Mouse (Mus musculus): Measurements from ENCODE around the gene Olfml2b. TPM values are rescaled to one million over a fixed set of nuclear protein-coding genes. Genes with fewer than 3 reads are reported as not detected.

Gene Olfml2b
- polyA plus RNA-seq, 1 experiment from 2014 or later = 25.3 TPM

DNA sequence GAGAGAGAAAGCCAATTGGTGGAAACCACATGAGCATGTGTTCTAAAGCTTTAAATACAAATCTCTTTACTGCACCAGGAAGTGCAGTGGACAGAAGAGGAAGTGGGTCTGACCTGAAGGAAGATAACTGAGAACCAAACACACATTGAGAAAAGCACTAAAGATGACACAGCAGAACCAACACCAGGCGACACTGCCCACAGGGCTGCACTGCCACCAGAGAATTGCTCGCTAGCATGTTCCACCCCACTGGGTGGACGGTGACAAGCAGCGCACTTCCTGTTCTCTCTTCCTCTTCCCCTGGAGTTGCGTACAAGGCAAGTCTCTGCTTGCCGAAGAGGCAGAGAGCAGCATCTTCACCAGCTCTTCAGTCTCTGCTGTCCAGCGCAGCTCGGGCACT, 65.1 kb downstream of the Olfml2b start:
- 91% methylated on average over 8 of the region's 8 CpGs for WGBS
- Histone ChIP-seq H3K27ac (no peak overlapping the region), H3K27me3 (no peaks in the 10 kb centered on the region), H3K9me3 (no peaks in the 10 kb centered on the region), H3K4me3 (replicated peaks) (no peak overlapping the region), H3K9ac (replicated peaks) (no peak overlapping the region), H3K36me3 (peaks cover 9% of the 10 kb centered on the region; the same call in 1 of the 2 replicates), H3K4me1 (replicated peaks) (no peaks in the 10 kb centered on the region; the same call in 1 of the 2 replicates), H3K4me2 (no peak overlapping the region)
- ATAC-seq (ENCODE audit: insufficient number of reproducible peaks, insufficient read depth, low FRiP score, low TSS enrichment, low read depth) = no peak

- Histone ChIP-seq H3K4me3 (replicated peaks) (no peak overlapping the region), H3K4me1 (replicated peaks) (no peaks in the 10 kb centered on the region; the same call in 1 of the 2 replicates), H3K4me2 (no peak overlapping the region), H3K9me3 (no peaks in the 10 kb centered on the region), H3K27me3 (no peaks in the 10 kb centered on the region), H3K36me3 (peaks cover 9% of the 10 kb centered on the region; the same call in 1 of the 2 replicates), H3K27ac (no peak overlapping the region), H3K9ac (replicated peaks) (no peak overlapping the region)
- no peak for ATAC-seq (ENCODE audit: insufficient number of reproducible peaks, insufficient read depth, low FRiP score, low TSS enrichment, low read depth)
- WGBS = 89% methylated on average over 3 of the region's 3 CpGs
Observed at GRCm38 (mm10) chr1:170709969-170710368, 65.6 kb downstream of the Olfml2b start.

DNA sequence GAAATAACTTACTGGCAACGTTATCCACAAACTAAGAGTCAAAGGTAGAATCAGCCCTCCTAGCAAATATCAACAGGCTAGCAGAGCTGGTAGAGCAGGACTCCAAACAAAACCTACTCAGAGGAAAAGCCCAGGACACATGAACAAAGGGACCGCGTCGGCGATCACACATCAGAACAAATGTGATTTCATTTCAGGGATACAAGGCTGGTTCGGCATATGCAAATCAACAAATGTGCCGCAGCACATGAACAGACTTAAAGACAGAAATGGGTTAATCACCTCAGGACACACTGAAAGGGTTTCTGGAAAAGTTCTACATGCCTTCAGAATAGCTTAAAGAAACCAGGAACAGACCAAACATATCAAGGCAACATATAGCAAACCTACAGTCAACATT, 67.4 kb downstream of the Olfml2b start:
- Histone ChIP-seq H3K27ac (no peak overlapping the region), H3K4me2 (no peak overlapping the region), H3K9me3 (no peaks in the 10 kb centered on the region), H3K27me3 (no peaks in the 10 kb centered on the region), H3K36me3 (peaks cover 9% of the 10 kb centered on the region; the same call in 1 of the 2 replicates), H3K4me3 (replicated peaks) (no peak overlapping the region), H3K4me1 (replicated peaks) (no peaks in the 10 kb centered on the region), H3K9ac (replicated peaks) (no peak overlapping the region)
- ATAC-seq (ENCODE audit: insufficient number of reproducible peaks, insufficient read depth, low FRiP score, low TSS enrichment, low read depth) = no peak
- WGBS = 95% methylated on average over 7 of the region's 7 CpGs

DNA sequence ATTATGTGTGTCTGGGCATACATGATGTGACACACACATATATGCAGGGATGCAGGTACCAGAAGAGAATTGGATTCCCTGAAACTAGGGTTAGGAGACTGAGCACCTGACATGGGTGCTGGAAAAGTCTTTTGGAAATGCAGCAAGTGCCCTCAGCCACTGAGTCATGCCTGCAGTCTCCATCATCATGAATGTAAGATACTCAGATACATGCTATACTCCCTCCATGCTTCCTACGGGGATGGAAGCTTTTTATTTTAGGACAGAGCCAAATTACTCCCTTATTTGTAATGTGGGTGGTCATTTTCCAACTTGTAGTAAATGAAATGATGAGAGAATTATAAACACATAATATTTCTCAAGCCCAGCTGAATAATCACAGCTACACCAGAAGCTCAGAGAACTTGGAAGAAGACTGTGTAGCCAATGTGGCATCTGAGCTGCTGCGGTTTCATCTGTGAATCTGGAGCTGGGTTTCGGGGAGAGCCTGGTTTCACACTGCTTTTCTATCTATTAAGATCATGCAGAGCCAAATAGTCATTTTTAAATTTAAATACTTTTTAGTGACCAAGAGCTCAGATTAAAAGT, 73.0 kb downstream of the Olfml2b start:
- Histone ChIP-seq H3K9ac (replicated peaks) (no peak overlapping the region), H3K27ac (no peak overlapping the region), H3K4me2 (no peak overlapping the region), H3K9me3 (no peaks in the 10 kb centered on the region), H3K4me3 (replicated peaks) (no peak overlapping the region), H3K4me1 (replicated peaks) (peaks cover 16% of the 10 kb centered on the region), H3K27me3 (no peaks in the 10 kb centered on the region), H3K36me3 (no peaks in the 10 kb centered on the region)
- no peak for ATAC-seq (ENCODE audit: insufficient number of reproducible peaks, insufficient read depth, low FRiP score, low TSS enrichment, low read depth)
- WGBS = 91% methylated on average over 3 of the region's 3 CpGs

DNA sequence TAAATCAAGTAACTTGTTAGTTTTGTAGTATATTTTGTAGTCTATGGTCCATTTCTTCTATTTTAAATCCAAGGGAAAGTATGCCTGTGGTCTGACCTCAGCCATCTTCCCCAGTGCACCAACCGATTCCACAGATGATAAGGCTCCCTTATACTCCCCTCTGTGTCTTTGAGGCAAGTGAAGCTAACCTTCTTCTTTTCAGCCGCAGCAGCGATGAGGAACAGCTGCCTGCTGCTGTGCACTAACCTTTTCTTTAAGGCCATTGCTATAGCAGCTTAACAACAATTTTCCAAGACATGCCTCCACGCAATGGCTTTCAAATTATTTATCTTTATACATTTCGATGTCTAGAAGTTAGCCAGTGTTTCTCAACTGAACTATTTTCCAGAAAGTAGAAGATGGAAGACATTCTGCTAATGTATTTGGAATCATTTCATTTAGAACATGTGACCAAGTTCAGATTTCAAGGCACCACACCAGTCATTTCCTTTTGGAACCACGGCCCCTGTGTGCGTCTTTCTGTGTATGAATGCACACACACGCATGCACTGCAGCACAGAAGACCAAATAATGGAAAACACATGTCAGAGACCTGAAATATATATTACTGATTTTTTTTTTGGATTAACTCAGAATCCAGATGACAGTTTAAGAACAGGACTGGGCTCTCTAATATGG, 73.9 kb downstream of the Olfml2b start:
- H3K27ac ChIP-seq = peak overlapping the region; percentile 80

DNA sequence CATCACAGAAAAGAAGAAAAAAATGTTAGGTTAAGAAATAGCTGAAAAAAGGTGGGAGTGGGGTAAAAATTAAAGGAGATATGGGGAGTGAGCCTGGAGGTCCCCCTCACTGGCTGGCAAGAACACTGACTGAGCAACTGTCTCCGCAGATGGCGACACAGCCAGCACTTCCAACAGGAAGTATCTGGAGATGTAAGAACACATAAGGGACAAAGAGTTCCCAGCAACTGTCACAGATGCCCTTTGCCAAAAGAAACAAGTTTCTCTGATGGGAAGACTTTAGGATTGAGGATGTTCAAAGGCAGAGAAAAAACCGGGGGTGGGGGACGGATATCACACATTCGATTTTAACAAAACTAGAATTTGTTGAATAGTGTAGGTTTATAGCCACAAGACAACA, 77.2 kb downstream of the Olfml2b start:
- ATAC-seq (ENCODE audit: insufficient number of reproducible peaks, insufficient read depth, low FRiP score, low TSS enrichment, low read depth) = no peak
- peaks cover 16% of the 10 kb centered on the region for H3K4me1 ChIP-seq (replicated peaks)
- H3K27ac ChIP-seq = no peak overlapping the region
- 92% methylated on average over 5 of the region's 5 CpGs for WGBS
- H3K27me3 ChIP-seq = no peaks in the 10 kb centered on the region
- H3K4me3 ChIP-seq (replicated peaks) = no peak overlapping the region
- H3K4me2 ChIP-seq = no peak overlapping the region
- H3K36me3 ChIP-seq = no peaks in the 10 kb centered on the region
- H3K9ac ChIP-seq (replicated peaks) = no peak overlapping the region
- no peaks in the 10 kb centered on the region for H3K9me3 ChIP-seq

More for the DNA sequence above, 73.9 kb downstream of the Olfml2b start:
- WGBS = 57% methylated on average over 8 of the region's 8 CpGs
- no peak overlapping the region for H3K4me3 ChIP-seq (replicated peaks)
- H3K4me2 ChIP-seq = no peak overlapping the region
- H3K9me3 ChIP-seq = no peaks in the 10 kb centered on the region
- peaks cover 16% of the 10 kb centered on the region for H3K4me1 ChIP-seq (replicated peaks)
- H3K36me3 ChIP-seq = no peaks in the 10 kb centered on the region
- H3K9ac ChIP-seq (replicated peaks) = no peak overlapping the region
- peak; percentile 90 for ATAC-seq (ENCODE audit: insufficient number of reproducible peaks, insufficient read depth, low FRiP score, low TSS enrichment, low read depth)
- H3K27me3 ChIP-seq = no peaks in the 10 kb centered on the region

- no peaks in the 10 kb centered on the region for H3K27me3 ChIP-seq
- WGBS = 73% methylated on average over 6 of the region's 6 CpGs
- no peak for ATAC-seq (ENCODE audit: insufficient number of reproducible peaks, insufficient read depth, low FRiP score, low TSS enrichment, low read depth)
- no peak overlapping the region for H3K9ac ChIP-seq (replicated peaks)
- peaks cover 25% of the 10 kb centered on the region for H3K4me1 ChIP-seq (replicated peaks)
- no peaks in the 10 kb centered on the region for H3K36me3 ChIP-seq
- H3K27ac ChIP-seq = no peak overlapping the region
- no peak overlapping the region for H3K4me3 ChIP-seq (replicated peaks)
- H3K4me2 ChIP-seq = no peak overlapping the region
- no peaks in the 10 kb centered on the region for H3K9me3 ChIP-seq
Observed at GRCm38 (mm10) chr1:170728524-170728923, 84.2 kb downstream of the Olfml2b start.

DNA sequence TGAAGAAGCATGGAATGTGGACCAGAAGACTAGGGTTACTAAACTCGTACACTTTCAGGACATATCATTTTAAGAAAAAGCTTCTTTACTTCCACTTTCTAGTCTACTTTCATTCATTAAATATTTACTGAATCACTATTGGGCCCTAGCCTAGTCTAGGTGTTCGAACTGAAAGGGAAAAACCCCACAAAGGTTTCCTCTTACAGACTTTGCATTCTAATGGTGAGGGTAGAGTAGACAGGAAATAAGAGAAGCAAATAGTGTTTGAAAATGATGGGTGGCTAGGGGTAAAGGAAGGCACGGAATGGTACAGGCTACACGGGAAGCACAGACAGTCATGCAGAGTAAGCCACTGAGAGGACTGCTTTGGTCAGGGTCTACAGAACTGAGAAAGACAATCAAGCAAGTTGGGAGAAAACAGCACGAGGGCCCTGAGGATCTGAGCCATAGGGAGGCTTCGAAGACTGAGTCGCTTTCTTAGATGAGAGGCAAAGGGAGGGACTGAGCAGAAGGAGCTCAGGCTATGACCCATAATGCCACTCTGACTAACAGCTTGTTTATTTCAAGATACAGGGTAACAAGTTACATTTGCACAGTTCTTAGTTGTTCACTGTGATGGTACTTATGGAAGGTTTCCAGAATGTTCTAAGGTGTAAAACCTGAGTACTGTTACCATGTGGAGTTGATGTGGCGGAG, 85.1 kb downstream of the Olfml2b start:
- Histone ChIP-seq H3K4me1 (replicated peaks) (peaks cover 25% of the 10 kb centered on the region), H3K4me3 (replicated peaks) (no peak overlapping the region), H3K36me3 (no peaks in the 10 kb centered on the region), H3K27ac (no peak overlapping the region), H3K9ac (replicated peaks) (no peak overlapping the region), H3K4me2 (no peak overlapping the region), H3K9me3 (no peaks in the 10 kb centered on the region), H3K27me3 (no peaks in the 10 kb centered on the region)
- WGBS = 86% methylated on average over 8 of the region's 8 CpGs
- no peak for ATAC-seq (ENCODE audit: insufficient number of reproducible peaks, insufficient read depth, low FRiP score, low TSS enrichment, low read depth)

DNA sequence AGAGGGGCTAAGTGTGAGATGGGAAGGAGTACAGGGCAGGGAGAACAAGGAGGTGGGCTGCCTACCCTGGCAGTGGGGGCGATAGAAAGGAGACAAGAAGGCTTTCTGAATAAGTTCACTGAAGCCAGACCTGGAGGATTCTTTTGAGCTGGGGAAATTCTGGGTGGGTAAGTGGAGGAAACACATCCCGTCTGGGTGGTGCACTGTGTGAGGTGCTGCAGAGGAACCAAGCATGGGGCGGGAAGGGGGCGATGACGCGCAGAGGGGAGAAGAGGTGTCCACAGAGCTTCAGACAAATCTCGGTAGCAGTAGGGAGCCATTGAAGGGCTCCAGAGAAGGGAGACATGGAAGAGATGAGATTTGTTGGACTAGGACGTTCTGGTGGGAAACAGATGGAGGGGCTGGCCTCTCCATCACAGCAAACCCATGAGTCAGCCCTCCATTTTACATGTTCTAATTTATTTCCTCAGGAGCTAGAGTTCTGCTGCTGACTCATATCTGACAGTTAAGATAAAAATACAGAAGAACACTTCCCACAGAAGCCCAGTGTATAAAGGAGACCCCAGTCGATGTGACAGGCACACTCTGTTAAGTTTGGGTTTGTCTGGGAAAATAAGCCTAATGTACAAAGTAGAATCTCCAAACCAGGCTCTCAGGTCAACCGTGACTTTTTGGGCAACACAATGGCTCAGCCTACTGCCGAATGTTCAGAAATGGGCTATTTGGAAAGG, 87.7 kb downstream of the Olfml2b start:
- no peak overlapping the region for H3K9ac ChIP-seq (replicated peaks)
- H3K27ac ChIP-seq = peak overlapping the region; percentile 84
- no peaks in the 10 kb centered on the region for H3K9me3 ChIP-seq
- no peak overlapping the region for H3K4me2 ChIP-seq
- WGBS = 72% methylated on average over 11 of the region's 11 CpGs
- H3K4me3 ChIP-seq (replicated peaks) = no peak overlapping the region
- no peaks in the 10 kb centered on the region for H3K27me3 ChIP-seq
- peak; percentile 52; the same call in 1 of the 2 replicates for ATAC-seq (ENCODE audit: insufficient number of reproducible peaks, insufficient read depth, low FRiP score, low TSS enrichment, low read depth)
- H3K4me1 ChIP-seq (replicated peaks) = peaks cover 25% of the 10 kb centered on the region
- H3K36me3 ChIP-seq = no peaks in the 10 kb centered on the region
